Mouse (Mus musculus) adrenal gland, adult (tissue): ENCODE measurements around the gene Gse1.

ENCODE experiments used
- DNase-seq, 2 experiments: peaks; one replicate each; pipeline ENCODE4 v3.0.0; 2022 to 2023; ENCODE audit warnings: low spot score in 1 of 2; ENCODE audit not compliant: inconsistent age in 2 of 2

Gse1 gene

DNA sequence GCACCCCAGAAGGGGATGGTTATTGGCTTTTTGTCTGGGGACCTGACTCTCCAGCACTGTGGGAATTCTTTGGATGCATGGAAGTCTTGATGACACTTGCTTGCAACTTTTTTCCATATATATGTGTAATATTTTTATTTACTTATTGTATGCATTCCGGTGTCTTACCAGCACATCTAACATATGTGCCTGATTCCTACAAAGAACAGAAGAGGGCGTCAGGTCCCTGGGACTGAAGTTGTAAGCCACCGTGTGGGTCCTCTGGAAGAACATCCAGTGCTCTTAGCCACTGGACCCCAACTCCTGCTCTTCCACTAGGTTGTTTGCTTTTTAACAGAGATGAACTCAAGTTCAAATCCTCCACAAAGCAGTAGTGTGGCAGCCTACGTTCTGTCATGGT, 142.2 kb downstream of the Gse1 start:
- no peak for DNase-seq

DNA sequence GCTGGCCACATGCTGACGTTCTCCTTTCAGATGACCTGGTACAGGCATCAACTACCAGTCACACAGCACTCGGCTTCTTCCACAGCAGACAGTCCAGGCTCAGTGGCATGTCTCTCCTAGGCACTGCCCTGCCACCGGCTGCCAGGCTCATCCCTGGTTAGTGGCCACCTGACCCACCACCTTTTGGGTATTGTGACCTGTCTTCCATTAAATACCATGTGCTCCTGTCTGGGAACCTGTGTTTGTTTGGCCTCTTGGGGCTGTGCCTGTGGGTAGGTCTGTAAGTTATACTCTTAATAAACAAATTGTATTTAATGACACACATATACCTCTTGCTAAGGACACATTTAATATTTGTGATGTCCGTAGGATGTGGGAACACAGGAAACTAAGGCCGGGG, 142.9 kb downstream of the Gse1 start:
- DNase-seq = no peak

DNA sequence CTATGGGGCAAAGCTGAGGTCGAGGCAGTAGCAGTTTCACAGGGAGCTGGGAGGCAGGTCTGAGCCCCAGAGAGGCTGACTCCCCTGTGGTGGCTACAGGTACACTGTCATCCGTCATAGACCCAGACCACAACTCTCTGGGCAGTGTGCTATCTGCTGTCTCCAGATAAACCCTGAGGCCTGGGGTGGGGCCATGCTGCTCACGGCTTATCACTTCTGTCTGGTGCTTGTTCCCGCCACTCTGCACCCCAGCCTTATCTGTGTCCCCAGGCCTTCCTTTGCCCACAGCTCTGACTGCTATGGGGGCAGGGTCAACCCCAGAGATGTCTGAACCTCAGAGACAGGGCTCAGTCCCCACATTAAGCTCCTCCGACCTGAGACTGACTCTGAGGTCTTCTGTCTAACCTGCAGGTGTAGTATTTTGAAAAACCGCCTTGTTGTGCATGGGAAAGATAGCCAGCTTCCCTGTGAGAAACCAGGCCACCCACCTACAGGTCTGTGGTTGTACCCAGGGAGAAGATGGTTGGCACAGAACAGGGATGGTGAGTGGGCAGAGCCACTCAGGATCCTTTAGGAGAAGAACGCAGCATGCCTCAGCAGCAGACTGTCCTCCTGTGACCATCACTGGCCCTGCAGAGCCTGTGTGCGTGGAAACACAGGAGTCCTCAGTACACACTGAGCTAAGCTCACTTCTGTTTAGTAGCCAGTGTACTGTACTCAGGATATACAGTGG, 143.6 kb downstream of the Gse1 start:
- DNase-seq = no peak

DNA sequence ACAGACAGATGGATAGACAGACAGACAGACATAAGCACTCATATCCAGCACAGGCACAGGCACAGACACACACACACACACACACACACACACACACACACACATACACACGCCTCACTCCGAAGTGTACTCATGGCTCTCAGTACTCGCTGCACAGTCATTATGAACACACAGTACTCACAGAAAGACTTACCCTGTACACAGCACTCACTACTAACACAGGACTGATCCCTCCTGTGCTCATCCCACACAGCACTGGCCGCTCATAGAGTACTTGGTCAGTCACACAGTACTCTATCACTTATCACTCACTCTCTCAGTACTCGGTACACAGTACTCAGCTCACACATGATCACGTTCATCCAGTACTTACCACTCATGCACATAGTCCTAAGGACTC, 144.4 kb downstream of the Gse1 start:
- no peak for DNase-seq

DNA sequence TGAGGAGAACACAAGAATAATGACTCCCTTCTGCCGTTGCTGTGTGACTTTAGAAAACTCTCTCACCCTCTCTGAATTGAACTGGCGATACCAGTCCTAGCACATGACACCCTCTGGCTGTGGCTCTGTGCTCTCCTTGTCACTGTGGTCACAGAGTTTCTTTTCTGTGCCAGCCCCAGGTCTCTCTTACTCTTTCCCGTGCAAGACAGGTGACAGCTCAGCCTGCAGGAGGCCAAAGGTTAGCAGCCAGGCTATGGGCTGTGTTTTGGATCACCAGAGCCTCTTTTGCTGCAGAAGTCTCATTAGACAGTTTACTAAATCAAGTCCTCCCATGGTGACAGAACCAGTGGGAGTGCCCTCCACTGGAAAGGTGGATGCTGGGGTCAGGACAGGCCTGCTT, 145.4 kb downstream of the Gse1 start:
- DNase-seq = no peak

DNA sequence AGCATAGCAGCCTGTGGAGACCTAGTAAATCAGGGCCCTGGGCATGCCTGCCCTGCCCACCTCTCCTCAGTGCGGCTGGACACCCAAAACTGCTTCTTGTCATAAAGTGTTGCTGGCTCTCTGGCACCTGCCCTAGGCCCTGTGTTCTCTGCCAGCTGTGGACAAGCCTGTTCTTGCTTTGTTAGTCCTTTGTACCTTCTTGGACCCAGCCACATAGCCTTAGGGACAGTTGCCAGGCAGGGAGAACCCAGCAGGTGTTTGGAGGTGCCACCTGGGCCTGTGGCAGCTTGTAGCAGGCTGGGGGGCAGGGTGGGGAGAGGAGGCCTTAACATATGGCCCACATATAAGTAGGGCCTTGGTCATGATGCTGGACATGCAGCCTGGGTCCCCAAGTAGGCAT, 145.8 kb downstream of the Gse1 start:
- DNase-seq = peak in 1 of 2 experiments; percentile 49

DNA sequence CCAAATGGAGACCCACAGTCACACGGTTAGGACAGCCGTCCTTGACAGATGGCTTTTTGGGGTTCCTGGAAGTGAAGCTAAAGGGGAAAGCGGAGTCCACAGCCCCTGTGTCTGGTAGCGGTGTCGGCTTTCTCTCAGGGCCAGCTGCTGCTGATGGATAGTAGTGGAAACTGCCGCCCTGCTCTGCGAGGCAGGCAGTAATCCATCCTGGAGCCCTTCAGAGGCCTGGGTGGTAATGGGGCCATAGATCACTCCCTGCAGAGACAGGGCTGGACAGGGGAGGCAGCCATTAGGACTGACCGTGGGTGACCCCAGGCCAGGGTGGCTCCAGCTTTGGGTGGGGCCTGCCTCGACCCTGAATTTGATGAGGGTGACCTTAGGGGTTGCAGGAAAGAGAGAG, 146.3 kb downstream of the Gse1 start:
- DNase-seq = peak in 1 of 2 experiments; percentile 77

DNA sequence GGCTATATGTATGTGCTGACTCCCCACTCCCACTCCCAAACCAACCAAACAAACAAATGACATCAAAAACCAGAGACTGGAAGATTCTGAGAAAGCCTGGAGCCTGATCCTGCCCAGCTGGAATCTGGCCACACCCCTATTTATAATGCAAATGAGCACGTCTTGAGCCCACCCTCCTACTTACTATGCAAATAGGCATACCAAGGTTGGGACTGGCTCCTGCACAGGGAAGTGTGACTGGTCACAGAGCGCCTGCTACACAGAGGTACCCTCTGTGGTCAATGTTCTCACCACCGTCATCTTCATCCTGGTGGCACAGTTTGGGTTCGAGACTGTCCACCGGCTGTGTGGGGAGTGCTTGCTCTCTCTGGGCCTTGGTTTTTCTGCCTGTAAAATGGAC, 146.9 kb downstream of the Gse1 start:
- peak in 1 of 2 experiments; percentile 50 for DNase-seq

DNA sequence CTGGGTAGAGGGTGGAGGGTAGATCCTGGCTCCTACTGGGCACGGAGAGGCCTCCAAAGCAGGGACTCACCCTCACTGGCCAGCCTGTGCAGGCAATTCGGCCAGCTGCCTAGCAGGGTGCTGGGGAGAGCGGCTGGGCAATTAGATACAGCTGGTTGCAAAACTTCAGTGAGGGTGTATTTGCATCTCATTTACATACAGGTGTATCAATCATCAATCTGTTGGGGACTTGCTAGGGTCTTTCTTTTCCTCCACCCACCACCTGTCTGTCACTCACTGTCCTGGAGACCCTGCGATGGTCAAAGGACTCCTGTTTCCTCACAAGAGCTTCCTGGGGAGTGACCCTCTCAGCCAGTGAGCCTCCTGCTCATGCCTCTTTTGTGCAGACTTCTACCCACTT, 148.0 kb downstream of the Gse1 start:
- no peak for DNase-seq

DNA sequence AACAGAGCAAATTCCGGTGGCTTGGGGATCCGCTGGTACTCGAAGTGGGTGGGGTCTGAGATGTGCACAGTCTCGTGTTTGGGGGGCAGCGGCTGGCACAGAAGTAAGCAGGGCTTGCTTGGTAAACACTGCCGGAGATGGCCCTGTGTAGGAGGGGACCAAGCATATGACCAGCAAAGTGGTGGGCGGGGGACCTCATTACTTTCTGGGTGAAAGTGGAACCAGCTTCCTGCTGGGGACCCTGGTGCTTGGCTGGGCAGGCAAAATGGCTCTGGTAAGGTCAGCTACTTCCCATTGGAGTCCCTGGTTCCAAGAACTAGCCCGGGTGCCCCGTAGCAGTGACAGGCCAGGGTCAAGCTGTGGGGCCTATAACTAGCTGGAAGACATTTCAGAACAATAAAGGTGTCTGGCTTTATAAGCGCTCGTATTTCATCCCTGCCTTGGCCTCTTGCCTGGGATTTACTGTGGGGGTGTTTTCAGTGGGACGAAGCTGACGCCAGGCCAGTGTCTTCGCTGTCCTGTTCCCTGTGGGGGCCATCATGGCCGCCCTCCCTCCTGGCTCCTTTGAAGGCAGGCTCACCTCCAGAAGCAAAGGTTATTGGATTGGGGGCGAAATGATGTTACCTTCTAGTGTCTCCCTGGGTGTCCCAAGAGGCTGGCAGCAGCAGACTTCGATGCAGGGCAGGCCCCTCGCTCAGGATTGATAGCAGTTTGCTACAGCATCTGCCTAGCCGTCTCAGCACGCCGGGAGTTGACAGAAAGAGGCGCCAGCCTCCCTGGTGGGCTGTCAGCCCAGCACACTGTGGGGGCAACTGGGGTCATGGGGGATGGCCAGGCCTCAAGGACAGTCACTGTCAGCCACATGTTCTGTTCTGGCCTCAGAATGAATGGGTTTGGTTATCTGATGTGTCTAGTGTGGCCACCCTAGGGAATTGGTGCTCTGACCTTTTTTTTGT, 148.9 kb downstream of the Gse1 start:
- peak in 1 of 2 experiments; percentile 64 for DNase-seq

DNA sequence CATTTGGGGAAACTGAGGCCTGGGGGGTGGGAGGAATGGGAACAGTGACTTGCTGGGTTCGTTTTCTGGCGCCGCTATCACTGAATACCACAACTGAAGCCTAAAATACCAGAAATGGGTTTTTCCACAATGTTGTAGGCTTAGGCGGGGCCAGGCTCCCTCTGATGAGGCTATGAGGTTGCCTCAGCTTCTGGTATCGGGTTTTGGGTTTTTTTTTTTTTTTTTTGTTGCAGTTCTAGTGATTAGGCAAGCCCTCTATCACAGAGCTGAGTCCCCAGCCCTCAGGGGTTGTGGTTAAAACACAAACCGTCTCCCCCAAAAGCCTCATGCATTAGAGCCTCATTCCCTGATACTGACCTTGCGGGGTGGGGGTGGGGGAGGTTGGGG, 149.5 kb downstream of the Gse1 start:
- no peak for DNase-seq

DNA sequence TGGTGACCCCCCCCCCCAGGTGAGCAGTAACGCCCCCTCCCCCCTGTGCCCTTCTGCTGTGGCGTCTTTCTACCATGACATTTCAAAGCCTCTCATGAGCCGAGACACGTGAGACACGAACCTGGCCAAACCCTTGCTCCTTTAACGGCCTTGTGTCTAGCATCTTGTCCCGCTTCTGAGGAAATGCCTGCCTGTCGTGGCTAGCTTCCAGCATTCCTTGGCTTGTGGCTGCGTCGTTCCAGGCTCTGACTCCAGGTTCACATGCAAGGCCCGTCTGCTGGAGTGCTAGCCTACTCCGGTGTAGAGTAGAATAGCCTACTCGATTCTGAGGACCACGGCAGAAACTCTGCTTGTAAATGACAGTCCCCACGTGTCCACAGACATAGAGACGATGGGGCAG, 150.1 kb downstream of the Gse1 start:
- peak; percentile 80 to 89 for DNase-seq

DNA sequence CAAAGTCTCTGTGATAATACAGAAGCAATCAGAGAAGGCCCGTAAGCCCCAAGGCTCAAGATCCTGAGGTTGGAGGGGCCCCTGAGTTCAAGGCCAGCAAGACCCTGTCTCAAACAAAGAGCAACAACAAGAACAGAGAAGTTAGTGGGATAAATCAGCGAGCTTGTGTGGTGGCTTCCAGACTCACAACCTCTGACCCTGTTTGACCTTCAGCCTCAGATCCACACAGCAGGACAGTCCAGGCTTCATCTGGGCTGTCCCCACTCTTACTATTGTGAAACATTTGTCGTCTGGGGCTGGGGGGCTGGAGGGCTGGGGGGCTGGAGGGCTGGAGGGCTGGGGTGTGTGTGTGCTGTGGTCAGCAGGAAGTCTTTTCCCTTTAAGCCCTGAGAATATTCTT, 150.8 kb downstream of the Gse1 start:
- no peak for DNase-seq

DNA sequence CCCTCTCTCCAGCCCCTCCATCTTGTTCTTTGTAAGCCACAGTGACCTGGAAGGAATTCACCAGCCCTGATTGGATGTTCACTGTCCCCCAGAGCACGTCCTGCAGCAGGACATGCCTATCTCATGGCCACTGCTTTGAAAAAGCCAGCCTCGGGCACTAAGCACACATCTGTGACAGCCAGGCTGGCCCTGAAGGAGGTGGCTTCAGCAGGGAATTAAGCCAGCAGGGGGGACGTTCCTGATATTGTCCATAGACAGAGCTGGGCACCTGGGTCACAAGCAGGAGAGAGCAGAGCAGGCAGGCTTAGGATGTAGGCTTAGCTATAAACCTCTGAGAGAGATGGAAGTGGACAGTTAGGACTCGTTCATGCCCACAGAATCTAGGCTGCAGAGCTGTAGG, 153.6 kb downstream of the Gse1 start:
- DNase-seq = peak in 1 of 2 experiments; percentile 50

DNA sequence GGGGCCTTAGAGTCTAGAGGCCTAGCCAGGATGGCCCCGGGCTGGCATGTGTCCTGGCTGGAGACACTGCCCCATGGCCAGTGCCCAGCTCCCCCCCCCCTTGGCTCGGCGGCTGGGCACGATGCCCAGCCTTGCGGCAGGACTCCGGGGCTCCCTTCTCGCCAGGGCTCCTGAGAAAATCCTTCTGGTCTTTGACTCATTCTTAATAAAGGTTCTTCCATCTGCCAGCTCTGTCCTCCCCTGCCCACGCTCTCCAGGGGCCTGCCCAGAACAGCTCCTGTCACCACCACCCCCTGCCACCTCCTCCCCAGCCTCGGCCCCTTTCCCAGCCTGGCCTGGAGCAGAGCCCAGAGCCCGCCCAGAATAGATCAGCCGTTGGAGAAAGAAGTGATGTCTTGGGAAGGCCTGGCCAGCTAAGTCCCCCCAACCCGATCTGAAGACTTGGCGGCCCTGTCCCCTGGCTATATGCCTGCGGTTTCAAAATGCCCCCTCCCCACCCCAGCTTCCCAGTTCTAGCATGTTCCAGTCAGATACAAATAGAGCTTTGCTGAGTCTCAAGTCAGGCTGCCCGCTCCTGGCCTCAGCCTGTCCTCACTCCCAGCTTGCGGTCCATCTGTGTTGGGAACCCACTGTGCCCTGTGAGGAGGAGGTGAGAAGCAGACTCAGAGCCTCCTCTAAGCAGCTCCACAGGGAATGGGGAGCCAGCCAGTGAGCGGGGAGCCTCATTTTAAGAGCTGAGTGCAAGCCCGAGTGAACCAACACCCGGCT, 154.4 kb downstream of the Gse1 start:
- DNase-seq = peak; percentile 85 to 95

DNA sequence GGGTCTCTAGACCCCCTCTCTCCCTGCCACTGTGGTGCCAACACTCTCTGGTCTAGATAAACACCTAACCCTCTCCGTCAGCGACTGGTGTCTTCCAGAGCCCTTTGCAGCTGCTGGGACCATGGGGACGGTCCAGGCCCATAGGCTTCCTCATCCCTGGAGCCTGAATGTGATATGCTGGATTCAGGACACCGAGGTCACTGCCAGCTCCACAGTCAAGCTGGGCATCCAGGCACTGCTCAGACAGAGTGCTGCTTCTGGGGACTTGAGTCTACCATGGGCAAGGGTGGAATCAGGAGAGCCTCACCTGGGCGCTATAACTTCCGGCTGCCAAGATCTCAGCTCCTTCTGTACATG, 154.9 kb downstream of the Gse1 start:
- no peak for DNase-seq

DNA sequence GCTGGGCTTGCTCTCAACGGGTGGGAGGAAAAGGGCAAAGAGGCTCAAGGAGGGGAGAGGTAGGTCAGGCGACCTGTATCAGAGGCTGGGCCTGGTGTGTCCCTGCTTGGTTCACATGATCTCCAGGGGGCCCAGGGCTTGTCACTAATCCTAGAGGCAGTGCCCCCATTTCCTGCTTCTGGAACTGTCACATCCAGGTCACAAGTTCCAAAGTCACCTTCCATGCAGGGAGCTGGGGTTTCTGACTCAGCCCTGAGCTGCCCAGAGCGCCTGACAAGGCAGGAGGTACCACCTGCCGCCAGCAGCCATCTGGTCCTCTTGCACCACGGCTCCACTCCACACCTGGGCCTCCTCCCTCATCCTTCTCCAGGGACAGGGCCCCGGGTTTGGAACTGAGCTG, 155.5 kb downstream of the Gse1 start:
- DNase-seq = no peak

DNA sequence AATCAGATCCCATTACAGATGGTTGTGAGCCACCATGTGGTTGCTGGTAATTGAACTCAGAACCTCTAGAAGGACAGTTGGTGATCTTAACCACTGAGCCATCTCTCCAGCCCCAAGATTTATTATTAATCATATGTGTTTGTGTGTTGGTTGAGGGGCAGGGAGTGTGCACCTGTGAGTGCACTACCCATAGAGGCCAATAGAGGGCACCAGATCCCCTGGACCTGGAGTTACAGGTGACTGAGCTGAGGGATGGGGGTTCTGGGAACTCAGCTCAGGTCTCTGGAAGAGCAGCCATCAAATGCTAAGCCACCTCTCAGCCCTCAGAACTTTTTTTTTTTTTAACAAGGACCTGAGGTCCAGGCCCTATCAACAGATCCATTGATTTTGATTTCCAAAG, 156.5 kb downstream of the Gse1 start:
- no peak for DNase-seq

DNA sequence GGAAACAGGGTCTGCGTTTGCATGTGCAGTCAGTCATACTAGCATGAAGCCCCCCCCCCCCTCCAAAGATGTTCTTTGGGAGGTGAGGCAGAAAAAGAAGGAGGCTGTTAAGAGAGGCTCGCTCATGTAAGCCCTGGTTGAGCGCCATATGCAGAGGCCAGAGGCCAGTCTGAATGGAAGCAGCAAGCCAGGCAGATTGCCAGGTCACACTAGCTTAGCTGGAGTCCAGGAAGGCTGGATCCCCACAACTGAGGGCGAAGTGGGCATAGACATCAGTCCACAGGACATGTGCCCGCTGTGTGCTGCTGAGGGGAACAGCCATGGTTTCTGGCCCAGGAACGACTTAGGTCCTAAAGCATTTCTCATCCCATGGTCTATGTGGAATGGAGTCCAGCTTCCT, 160.0 kb downstream of the Gse1 start:
- DNase-seq = no peak

DNA sequence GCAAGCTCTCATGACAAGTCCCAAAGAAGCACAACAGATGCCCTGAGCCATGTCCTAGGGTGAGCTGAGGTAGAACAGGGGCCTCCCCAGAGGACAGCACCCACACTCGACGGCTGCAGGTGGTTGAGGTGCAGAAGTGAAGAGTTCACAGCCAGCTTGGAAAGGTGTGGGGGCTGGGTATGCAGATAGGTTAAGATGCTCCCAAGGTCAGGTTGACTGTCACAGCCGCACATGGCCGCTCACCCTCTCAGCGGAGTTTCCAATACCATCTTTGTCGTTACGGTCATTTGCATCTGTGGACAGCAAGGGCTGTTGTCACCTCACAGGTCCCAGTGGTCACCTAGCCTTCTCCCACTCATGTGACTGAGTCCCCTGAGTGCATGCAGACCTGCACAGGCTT, 162.3 kb downstream of the Gse1 start:
- no peak for DNase-seq

DNA sequence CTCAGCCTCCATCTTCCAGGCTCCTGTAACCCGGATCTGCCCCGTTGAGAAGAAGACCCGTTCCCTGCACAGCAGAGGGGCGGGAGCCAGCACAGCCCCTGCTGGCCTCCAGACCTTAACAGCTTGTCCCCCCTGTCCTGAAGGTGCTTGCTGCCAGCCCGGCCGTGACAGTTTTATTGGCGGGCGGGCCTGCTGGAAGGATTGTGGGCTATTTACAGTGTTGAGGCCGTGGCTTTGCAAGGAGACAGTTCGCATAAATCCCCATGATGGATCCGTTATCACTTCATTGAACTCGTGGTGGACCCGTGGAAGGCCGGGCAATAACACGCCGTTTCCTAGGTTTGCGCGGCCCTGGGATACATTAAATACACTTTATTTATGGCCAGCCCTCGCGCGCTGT, 163.6 kb downstream of the Gse1 start:
- no peak for DNase-seq

DNA sequence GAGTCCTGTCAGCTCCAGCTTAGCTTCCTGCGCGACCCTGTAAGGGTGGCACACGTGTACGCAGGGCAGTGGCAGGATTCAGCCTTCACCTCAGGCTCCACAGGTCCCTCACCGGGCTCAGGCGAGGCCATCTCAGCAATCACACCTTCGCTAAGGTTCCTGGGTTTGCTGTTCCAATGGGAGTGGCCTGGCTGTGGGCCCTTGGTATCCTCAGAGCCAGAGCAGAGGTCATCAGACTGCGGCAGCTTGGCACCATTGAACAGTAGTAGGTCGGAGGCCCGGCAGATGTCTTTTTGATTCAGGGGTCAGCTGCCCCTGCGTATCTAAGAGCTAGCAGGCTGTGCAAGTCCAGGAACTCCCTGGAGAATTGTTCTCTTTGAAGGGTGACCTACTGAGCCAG, 164.8 kb downstream of the Gse1 start:
- DNase-seq = no peak
